Mouse (Mus musculus) adrenal gland, postnatal 10 days (tissue): Measurements from ENCODE around the gene Cep41. TPM values are rescaled to one million over a fixed set of nuclear protein-coding genes. Genes with fewer than 3 reads are reported as not detected.
A peak's percentile ranks its signal among the peaks of the same experiment; 100 is the strongest.

ENCODE experiments used
- DNase-seq: peaks from one replicate; pipeline ENCODE4 v3.0.0; 2021; ENCODE audit warnings: mixed read lengths
- total RNA-seq, 2 experiments: library from RNA; stranded (reverse); gene quantifications; 2 replicates each; pipeline ENCODE4 v1.2.3; 2021

Gene Cep41
- total RNA-seq, 2 experiments from 2014 or later = 6.7 to 9.1 TPM

- peak; percentile 67 for DNase-seq
Measured at GRCm38 (mm10) chr6:30673764-30674561, 19.6 kb downstream of the Cep41 start.

DNA sequence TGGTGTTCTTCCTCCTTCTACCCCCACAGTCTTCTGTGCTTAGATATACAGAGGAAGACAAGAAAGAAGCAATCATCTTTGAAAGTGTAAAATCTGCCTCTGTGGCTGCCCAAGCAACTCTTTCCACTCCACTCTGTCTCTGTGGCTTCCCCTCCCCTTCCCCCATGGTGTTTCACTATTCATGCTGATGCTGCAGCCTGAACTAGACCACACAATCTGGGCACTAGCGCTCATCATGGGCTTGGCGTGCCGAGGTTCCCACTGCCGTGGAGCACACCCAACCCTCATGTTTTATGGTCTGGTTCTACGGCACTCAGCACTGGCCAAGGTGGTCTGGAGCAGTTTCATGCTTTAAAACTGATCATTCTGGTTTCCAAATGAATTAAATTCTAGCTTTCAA is 21.9 kb downstream of the Cep41 start:
- no peak for DNase-seq

GRCm38 (mm10) chr6:30667585-30667984 is 26.0 kb downstream of the Cep41 start:
- no peak for DNase-seq

GRCm38 (mm10) chr6:30666043-30666442 is 27.5 kb downstream of the Cep41 start:
- no peak for DNase-seq

DNA sequence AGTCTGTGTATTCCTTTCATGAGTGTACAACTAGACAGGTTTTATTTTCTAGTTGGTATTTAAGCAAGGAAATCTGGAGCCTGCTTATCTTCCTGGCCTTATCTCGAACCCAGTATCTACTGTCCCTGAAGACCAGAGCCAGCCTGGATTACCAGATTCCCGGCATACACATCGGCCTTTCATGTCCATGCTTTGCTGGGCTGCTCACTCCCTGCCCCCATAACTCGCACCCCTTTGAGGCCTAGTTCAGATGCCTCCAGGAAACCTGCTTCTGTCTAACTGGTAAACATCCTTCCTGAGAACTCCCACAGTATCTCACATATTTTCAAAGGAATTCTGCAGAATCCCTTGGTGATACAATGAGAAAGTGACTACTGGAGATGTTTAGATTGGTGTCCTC is 28.3 kb downstream of the Cep41 start:
- DNase-seq = no peak

DNA sequence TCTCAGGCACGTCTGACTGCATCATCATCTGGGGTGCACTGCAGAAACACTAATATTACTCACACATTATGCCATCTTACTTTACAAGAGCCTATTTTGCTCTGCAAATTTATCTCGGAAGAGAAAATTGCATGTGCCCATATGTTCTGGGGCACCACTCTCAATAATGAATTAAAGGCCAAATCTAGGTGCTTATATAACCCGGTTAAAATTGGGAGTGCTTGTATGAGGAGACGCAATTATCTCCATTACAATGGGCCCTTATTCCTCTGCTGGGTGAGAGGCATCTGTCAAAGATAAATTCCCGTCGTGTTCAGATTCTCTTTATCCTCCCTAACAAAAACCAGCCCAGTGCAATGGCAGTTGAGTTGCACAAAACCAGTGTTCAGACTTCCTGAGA is 28.8 kb downstream of the Cep41 start:
- DNase-seq = no peak

DNA sequence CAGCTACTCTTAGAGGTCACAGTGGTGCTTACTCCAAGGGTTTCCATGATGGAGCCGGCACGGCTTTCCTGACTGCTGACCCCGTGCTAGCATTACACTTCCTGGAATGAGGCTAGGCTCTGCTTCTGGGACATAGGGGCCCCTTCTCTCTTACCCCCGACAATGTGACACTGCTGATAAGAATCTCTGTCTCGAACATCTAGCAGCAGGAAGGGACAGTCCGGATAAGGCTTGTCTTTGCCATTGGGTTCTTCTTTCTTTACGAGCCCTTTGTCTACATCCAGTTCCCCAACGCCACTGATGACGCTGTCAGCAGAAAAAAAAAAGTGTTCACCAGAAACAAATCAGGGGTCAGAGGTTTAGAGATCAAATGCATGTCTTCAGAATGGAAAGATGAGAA is 34.9 kb downstream of the Cep41 start:
- no peak for DNase-seq

GRCm38 (mm10) chr6:30657279-30657678 is 36.3 kb downstream of the Cep41 start:
- DNase-seq = no peak

DNA sequence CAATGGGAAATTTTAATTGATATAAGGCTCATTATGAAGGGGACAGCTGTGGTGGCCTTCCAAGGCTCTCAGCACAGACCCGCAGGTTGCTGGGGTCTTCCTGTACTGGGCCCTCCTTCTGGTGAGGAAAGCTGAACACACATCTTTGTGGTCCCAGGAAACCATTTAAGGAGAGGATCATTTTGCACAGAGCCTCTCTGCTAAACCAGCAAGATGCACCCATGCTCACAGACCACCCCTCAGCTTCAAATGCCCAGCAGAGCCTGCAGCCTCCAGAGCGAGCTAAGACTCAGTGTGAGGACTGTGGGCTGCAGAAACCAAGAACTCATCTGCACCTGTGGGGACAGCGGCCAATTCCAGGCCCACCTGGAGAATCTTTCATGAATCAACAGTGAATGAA is 38.6 kb downstream of the Cep41 start:
- no peak for DNase-seq

DNA sequence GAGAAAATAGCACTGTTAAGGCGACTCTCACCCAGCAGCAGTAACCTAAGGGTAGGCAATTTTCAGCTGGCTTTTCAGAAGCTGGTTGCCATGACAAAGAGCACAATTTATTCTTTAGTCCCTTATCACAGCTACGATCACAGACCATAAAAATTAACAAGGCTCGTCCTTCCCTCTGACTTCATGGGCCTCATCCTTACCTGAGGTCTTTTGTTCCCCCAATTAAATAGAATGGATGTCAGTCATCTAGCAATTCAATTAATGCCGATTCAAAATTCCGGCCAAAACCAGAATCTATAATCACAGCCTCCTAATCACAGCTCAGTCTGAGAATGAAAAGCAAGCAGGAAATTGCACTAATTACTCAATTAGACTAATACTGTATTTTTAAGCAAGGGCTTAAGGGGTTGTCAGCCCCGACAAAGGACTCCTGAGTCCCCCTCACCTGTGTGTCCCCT is 39.1 kb downstream of the Cep41 start:
- DNase-seq = no peak

DNA sequence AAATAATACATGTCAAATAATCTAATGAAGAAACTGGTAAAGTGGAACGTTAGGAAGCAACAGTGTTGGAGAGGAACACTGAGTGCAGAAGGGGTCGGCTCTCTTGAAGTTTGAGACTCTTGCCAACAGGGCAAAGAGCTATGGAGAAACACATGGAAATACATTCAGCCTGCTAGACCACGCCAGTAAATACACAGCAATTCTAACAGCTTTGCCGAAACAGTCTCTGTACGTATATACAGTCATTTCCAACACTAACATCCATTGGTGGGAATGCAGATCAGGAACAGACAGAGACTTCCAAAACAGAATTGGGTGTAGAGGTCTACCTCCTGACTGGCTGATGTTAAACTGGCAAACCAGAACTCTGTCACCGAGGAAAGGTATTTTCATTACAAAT is 40.0 kb downstream of the Cep41 start:
- DNase-seq = no peak

DNA sequence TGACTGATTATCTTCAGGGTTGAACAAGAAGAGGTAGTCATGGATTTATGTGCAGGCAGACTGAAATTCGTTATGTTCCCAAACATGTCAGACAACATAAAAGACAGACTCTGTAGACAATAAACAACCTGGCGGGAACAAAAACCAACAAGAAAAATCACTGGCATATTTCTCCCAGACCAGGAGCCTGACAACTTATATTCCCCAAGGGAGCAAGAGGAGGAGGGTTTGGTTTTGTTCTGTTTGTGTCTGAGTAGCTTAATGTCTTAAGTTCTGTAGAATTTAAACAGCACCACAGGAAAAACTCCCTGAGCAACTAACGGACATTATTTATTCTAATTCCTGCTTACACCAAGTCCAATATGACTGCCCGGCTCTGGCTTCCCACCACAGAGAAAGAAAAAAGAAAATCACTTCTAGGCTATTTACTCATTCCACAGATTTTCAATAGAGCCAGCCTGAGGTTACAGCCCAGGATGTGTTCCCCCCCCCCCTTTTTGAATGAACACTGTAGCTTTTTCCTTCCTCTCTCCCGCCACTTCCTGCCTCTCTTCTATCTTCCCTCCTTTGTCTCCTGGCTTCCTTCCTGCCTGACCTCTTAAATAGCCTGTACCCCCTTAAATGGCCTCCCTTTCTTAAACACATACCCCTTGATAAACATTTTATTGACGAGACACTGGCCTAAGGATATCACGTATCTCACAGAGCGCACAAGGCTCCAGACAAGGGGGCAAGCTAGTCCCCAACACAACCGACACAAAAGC is 40.9 kb downstream of the Cep41 start:
- no peak for DNase-seq

DNA sequence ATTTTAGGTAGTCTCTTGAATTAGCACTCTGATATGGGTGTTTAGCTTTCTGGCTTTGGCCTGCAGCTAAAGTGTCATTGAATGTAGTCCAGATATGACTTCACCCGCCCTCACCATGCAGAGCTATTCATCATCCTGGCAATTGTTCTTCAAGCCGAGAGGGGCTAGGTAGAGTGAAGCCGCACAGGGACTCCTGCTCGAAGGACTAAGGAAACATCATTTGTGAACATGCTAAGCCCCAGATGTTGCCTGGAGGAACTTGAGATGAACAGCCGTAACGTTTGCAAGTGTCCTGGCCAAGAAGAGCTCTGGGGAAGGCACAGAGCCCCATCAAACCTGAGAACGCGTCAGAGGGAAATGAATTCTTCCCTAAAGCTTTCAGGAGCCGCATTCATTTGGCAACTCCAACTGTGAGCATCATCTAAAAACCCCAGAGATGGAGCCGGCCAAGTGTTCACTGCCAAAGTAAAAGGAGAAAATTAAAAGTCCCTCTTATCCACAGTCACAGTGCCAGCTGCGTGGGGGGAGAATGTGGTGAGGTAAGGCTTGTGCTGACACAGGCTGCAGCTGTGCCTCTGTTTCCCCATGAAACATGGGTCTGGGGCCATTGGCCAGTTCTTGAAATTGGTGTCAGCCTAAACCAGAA is 43.8 kb downstream of the Cep41 start:
- DNase-seq = peak; percentile 27

DNA sequence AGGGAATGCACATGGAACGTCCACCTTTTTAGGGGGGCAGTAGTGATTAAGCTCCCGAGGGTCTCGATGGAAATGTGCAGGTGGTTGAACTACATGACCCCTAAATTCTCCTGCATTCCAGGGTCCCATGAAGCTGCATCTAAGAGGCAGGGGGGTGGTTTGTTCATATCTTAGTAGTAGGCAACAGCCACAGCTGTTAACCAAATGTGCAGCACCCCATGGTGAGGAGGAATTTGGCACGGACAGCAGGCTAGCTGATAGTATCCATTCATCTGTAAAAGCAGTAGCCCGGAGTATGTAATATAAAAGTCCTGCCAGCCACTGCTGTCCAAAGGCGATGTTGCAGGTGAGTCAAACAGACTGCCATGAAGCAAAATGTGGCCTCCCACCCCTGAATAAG is 48.2 kb downstream of the Cep41 start:
- DNase-seq = no peak

GRCm38 (mm10) chr6:30644462-30644861 is 49.1 kb downstream of the Cep41 start:
- DNase-seq = no peak

GRCm38 (mm10) chr6:30643694-30644460 is 49.7 kb downstream of the Cep41 start:
- DNase-seq = no peak

DNA sequence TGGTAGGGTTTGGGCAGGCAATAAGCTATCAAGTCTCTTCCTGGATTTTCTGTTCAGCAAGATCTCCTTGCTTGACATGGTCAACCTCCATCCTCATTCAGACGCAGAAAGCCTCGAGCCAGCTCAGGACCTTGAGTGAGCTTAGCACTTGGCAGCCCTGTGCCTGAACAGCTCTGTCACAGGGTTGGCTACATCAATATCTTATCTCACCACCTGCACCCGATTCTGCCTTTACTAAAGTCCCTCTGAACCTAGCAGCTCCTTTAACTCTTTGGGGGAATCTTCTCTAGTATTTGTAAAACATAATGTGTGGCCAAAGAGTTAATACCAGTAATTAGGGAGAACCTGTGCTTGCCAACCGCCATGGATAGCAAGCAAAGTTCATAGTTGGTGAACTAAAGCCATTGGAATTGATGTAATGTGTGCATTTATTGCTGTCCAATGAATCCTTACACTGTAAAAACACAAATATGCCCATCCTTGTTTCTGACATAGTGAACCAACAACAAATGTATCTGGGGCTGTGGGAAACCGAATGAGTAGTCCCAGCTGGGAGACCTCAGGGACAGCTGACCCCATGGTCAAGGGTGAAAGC is 54.8 kb downstream of the Cep41 start, which contains the start of gene Cpa1:
Gene Cpa1, plus strand, starts transcription at position 545 of the 595 bp plus-strand sequence.
- DNase-seq = no peak

DNA sequence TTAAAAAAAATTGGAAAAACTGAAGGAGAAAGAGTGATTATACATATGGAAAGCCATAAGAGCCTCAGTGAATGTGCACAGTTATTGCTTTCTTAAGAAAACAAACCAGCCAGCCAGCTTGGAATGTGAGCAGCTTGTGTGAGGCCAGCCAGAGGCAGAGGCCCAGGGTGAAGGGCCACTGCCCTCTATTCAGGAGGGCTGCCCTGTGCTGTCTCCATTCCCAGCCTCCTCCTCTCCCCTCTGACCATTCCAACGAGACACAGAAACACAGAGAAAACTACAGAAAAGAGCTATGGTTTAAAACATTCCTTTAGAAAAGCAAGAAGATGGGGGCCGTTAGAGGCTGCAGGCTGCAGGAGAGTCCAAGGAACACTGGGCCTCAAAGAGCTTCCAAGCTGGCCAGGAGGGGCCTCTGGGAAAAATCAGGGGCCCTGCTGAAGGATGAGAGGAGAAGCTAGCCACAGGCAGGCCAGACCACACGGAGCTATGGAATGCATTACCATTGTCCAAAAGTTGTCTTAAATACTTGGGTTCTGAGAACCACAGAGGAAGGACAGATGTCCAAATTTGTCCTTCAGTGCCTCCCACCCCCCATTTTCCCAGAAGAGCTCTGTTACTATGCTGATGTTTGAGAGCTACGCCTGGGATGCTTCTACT is 57.2 kb downstream of the Cep41 start:
- no peak for DNase-seq

GRCm38 (mm10) chr6:30635361-30635862 is 58.1 kb downstream of the Cep41 start:
- no peak for DNase-seq

DNA sequence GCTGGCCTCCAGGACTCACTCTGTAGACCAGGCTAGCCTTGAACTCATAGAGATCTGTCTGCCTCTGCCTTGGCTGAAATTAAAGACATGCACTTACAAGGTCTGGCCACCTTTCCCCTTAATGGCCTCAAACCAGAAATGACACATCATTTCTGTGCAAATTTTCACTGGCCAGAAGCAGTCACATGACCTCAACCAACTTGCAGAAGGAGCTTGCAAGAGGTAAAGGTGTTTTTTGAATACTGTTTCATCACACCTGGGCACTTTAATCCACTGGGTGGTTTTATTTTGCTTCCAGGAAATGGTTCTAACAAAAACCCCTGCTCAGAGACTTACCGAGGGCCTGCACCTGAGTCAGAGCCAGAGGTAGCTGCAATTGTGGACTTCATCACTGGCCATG is 63.6 kb downstream of the Cep41 start:
- no peak for DNase-seq

GRCm38 (mm10) chr6:30628152-30628551 is 65.4 kb downstream of the Cep41 start:
- DNase-seq = no peak
